Mouse (Mus musculus): Measurements from ENCODE around the gene St3gal4. TPM values are rescaled to one million over a fixed set of nuclear protein-coding genes. Genes with fewer than 3 reads are reported as not detected.

St3gal4 gene
- total RNA-seq, 2 experiments from 2014 or later = 22.7 to 31.3 TPM

GRCm38 (mm10) chr9:35111446-35111845 is 7.6 kb downstream of the St3gal4 start:
- intact Hi-C loops (cut with DNase I) = no loop called here
- no peak for DNase-seq (ENCODE audit: low spot score in 2 of 2)

GRCm38 (mm10) chr9:35110567-35110966 is 8.5 kb downstream of the St3gal4 start:
- intact Hi-C loops (cut with DNase I) = no loop called here
- no peak for DNase-seq (ENCODE audit: low spot score in 2 of 2)

GRCm38 (mm10) chr9:35110051-35110450 is 9.0 kb downstream of the St3gal4 start:
- DNase-seq (ENCODE audit: low spot score in 2 of 2) = no peak
- intact Hi-C loops (cut with DNase I) = no loop called here

GRCm38 (mm10) chr9:35108916-35109315 is 10.2 kb downstream of the St3gal4 start:
- peak; percentile 59 to 82 for DNase-seq (ENCODE audit: low spot score in 2 of 2)
- intact Hi-C loops (cut with DNase I) = no loop called here

GRCm38 (mm10) chr9:35108066-35108465 is 11.0 kb downstream of the St3gal4 start:
- no peak for DNase-seq (ENCODE audit: low spot score in 2 of 2)
- intact Hi-C loops (cut with DNase I) = no loop called here

- no peak for DNase-seq (ENCODE audit: low spot score in 2 of 2)
- intact Hi-C loops (cut with DNase I) = no loop called here
Measured at GRCm38 (mm10) chr9:35107396-35107795, 11.7 kb downstream of the St3gal4 start.

- intact Hi-C loops (cut with DNase I) = no loop called here
- DNase-seq (ENCODE audit: low spot score in 2 of 2) = no peak
Measured at GRCm38 (mm10) chr9:35105884-35106880, 12.9 kb downstream of the St3gal4 start.

GRCm38 (mm10) chr9:35105438-35105837 is 13.6 kb downstream of the St3gal4 start:
- intact Hi-C loops (cut with DNase I) = no loop called here
- no peak for DNase-seq (ENCODE audit: low spot score in 2 of 2)

GRCm38 (mm10) chr9:35104711-35105110 is 14.4 kb downstream of the St3gal4 start:
- DNase-seq (ENCODE audit: low spot score in 2 of 2) = no peak
- intact Hi-C loops (cut with DNase I) = no loop called here

GRCm38 (mm10) chr9:35098762-35099161 is 20.3 kb downstream of the St3gal4 start:
- intact Hi-C loops (cut with DNase I) = no loop called here
- no peak for DNase-seq (ENCODE audit: low spot score in 2 of 2)

- no peak for DNase-seq (ENCODE audit: low spot score in 2 of 2)
- intact Hi-C loops (cut with DNase I) = no loop called here
Measured at GRCm38 (mm10) chr9:35097901-35098300, 21.2 kb downstream of the St3gal4 start.

- peak in 1 of 2 experiments; percentile 0 for DNase-seq (ENCODE audit: low spot score in 2 of 2)
- intact Hi-C loops (cut with DNase I) = no loop called here
Measured at GRCm38 (mm10) chr9:35095726-35096125, 23.3 kb downstream of the St3gal4 start.

- intact Hi-C loops (cut with DNase I) = no loop called here
- no peak for DNase-seq (ENCODE audit: low spot score in 2 of 2)
Measured at GRCm38 (mm10) chr9:35093350-35093749, 25.7 kb downstream of the St3gal4 start.

- DNase-seq (ENCODE audit: low spot score in 2 of 2) = no peak
- intact Hi-C loops (cut with DNase I) = no loop called here
Measured at GRCm38 (mm10) chr9:35092904-35093303, 26.2 kb downstream of the St3gal4 start.

- intact Hi-C loops (cut with DNase I) = no loop called here
- peak in 1 of 2 experiments; percentile 3 for DNase-seq (ENCODE audit: low spot score in 2 of 2)
Measured at GRCm38 (mm10) chr9:35061446-35061845, 57.6 kb downstream of the St3gal4 start.

GRCm38 (mm10) chr9:35059881-35060280 is 59.2 kb downstream of the St3gal4 start:
- intact Hi-C loops (cut with DNase I) = no loop called here
- peak in 1 of 2 experiments; percentile 1 for DNase-seq (ENCODE audit: low spot score in 2 of 2)

GRCm38 (mm10) chr9:35058596-35059354 is 60.3 kb downstream of the St3gal4 start:
- intact Hi-C loops (cut with DNase I) = no loop called here
- peak in 1 of 2 experiments; percentile 1 for DNase-seq (ENCODE audit: low spot score in 2 of 2)

- intact Hi-C loops (cut with DNase I) = no loop called here
- DNase-seq (ENCODE audit: low spot score in 2 of 2) = no peak
Measured at GRCm38 (mm10) chr9:35058186-35058585, 60.9 kb downstream of the St3gal4 start.

GRCm38 (mm10) chr9:35057631-35058030 is 61.4 kb downstream of the St3gal4 start:
- intact Hi-C loops (cut with DNase I) = no loop called here
- DNase-seq (ENCODE audit: low spot score in 2 of 2) = no peak

- DNase-seq (ENCODE audit: low spot score in 2 of 2) = no peak
Measured at GRCm38 (mm10) chr9:35056611-35057010, 62.5 kb downstream of the St3gal4 start.

More at GRCm38 (mm10) chr9:35056611-35057010, 62.5 kb downstream of the St3gal4 start:
- intact Hi-C loops (cut with DNase I) = no loop called here
